Mouse (Mus musculus) spleen, adult 2 months (tissue): ENCODE data around the gene Asic2.

Source experiments
- CTCF ChIP-seq: fragments of 200-500 bp; IDR thresholded peaks from 2 replicates; pipeline ENCODE4 v1.5.1; 2011; ENCODE audit warnings: mild to moderate bottlenecking, inconsistent platforms; ENCODE audit not compliant: insufficient read depth, insufficient read length, insufficient replicate concordance; ENCODE audit errors: extremely low read depth
- POLR2A ChIP-seq: fragments of 200-500 bp; IDR thresholded peaks from 2 replicates; pipeline ENCODE4 v1.6.1; 2011; ENCODE audit warnings: low read depth, low read length, inconsistent platforms

DNA sequence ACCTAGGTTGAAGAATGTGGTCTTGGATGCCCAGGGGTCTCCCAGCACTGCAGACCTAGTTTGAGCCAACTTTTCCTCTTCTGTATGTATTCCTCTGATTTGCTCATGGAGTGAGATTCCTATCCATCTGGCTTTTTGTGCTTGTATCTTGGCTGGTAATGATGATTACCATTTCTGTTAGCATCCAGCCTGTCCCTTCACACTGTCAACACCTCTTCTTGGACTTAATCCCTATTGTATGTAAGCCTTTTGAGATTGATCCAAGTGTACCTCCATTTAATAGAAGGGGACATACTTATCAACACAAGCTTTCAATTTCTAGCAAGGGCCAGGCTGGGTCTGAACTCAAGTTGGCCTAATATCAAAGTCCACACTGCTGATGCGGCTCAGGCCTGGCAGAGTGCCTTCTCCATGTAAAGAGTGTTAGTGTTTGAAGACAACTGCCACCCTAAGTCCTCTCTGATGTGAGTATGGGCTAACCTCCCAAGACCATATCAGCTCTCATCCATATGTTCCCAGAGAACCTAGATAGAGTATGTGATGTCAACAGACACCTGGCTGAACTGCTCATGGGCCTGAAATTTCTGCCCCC is 479.0 kb downstream of the Asic2 start:
- TF ChIP-seq POLR2A = no peak
- TF ChIP-seq CTCF = no peak
